Mouse (Mus musculus): Measurements from ENCODE around the gene Lrrc3b.

- no peak for TF ChIP-seq CTCF (IDR thresholded peaks at IDR 0.05; ENCODE audit: low read depth)
- no peak for TF ChIP-seq EP300 (optimal IDR thresholded peaks at IDR 0.05)
These were observed 53.8 kb downstream of the Lrrc3b start for GRCm38 (mm10) chr14:15384972-15385371.
